Mouse (Mus musculus) T-helper 2 cell (primary cell): Measurements from ENCODE around the gene Nr2f2.

Experiments used
- in situ Hi-C: fragments of 300-600 bp; cut with MboI, MseI; formaldehyde crosslinking; loops from one replicate; pipeline ENCODE4 v1.15.1; 2025; ENCODE audit warnings: high pct_unique_total_duplicates

Nr2f2 gene

DNA sequence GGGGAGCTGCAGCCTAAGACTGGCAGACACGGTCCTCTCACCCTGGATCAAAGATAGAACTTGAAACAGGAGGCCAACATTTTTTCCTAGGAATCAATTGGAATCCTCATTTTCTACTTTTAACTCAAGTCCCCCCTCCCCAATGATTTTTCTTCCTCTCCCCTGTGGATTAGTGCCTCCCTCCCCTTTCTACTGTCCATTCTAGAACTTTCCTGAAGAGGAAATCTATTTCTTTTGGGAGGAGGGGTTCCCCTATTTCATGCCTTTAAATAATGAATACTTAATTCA is 217 bp upstream of the Nr2f2 start:
- in situ Hi-C loops, result no loop called here

DNA sequence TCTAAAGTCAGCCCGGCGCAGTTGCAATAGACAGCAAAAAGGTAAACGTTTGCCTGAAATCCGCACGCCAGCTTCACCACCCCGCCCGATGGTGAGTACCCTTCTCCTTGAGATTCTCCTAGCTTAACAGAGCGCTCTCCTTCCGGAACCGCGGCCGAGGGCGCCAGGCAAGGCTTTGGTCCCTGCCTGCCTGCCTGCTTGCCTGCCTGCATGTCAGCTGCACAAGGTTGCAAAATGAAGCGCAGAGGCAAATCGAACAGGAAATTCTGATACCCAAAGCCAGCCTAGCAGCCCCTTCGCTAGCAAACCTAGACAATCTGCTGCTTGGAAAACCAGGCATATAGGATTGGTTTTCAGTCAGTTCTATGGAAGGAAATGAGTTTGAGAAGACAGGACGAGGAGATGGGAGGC is 1.1 kb downstream of the Nr2f2 start:
- in situ Hi-C loops, result no loop called here

DNA sequence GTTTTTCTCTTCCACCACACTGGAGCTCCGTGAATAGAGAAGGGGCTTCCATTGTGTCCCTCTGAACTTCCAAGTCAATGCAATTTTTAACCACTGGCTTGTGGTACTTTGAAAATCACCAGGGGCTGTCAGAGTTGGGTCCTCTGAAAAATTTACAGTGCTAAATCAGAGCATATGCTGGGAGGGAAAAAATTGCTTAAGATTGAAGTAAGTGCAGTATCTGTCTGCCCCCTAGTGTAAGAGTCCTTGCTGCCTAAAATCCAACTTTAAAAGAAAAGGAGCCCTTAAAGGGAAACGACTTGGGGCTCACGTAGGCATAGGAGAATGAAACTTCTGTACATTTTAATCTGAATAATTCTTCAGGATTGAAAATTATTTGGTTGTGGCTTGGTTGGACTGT is 1.7 kb downstream of the Nr2f2 start:
- in situ Hi-C loops, result no loop called here

DNA sequence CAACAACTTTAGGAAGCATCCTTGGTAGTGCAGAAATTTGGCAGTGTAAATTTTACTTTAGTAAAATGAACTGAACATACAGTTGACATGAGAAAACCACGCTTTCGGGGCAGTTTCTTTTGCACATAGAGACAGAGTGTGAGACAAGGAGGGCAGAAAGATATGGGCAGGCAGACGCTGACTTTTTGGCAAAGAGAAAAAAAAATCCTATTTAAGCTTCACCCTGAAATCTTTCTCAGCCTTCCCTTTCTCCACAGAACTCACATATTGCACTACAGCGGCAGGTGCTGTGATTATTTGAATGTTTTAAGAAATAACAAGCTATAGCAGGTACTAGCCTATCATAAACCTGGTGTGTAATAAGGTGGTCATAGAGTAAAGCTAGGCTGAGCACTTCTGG is 3.2 kb downstream of the Nr2f2 start:
- in situ Hi-C loops, result no loop called here

DNA sequence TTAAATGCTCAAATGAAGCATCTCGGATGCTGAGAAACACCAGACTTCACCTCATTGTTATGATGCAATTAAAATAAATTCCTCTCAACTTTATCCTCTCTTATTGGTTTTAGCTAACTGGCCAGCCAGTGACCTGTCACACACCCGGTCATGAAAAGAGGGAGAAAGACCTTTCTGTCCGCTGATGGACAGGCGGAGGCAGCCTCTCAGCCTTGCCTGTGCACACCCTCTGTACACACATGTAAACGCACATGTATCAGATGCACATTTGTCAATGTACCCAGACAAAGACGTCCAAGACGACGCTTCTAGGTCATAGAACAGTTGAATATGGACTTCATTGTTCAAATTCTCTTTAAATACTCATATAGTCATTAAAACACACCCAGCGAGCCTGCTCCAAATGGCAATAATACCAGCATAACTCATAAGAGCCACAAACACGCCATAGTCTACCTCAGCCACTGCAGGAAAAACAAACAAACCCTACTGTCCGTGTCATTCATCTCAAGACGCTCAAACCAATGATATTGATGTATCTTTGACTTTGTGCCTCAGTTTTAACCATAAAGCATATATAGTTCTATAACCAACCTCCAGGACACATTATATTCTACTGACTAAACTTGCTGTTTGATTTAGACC is 3.9 kb downstream of the Nr2f2 start:
- in situ Hi-C loops, result no loop called here

DNA sequence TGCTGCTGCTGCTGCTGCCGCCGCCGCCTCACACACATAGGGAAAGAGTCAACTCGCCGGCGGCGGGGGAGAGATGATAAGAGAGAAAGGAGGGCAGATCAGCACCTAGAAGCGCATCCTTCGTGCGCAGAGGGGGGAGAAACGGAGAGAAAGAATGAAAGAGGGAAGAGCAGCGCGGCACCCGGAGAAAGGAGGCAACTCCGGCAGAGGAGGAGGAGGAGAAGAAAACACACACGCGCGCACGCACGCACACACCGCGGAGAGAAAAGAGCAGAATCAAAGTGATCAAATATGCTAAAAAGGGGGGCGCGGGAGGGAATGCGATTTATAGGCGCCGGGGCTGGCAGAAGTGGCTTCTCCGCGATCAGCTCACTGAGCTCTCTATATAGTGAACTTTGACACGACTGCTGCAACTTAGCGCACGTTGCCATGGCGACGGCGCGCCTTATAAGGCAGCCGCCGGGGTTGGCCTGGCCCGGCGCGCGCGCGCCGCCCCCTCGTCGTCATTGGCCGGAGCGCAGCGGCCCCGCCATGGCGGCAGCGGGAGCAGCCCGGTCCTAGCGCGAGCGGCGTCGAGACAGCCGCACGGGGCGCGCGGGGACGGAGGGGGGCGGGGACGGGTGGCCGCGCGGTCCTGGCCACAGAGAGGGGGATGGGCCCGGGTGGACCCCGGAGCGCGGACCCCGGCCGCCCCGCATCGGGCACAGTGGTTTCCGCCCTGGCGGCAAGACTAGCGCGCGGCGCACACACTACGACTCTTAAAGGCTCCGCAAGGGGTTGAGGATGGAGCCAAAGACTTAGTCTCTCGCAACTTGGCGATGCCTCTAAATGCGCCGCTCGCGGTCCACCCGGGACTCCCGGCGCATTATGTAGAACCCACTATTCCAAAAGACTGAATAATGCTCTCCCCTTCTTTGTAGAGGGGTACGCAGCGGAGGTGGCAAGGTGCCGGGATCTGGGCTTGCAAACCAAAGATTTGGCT is 4.9 kb downstream of the Nr2f2 start:
- in situ Hi-C loops, result no loop called here

DNA sequence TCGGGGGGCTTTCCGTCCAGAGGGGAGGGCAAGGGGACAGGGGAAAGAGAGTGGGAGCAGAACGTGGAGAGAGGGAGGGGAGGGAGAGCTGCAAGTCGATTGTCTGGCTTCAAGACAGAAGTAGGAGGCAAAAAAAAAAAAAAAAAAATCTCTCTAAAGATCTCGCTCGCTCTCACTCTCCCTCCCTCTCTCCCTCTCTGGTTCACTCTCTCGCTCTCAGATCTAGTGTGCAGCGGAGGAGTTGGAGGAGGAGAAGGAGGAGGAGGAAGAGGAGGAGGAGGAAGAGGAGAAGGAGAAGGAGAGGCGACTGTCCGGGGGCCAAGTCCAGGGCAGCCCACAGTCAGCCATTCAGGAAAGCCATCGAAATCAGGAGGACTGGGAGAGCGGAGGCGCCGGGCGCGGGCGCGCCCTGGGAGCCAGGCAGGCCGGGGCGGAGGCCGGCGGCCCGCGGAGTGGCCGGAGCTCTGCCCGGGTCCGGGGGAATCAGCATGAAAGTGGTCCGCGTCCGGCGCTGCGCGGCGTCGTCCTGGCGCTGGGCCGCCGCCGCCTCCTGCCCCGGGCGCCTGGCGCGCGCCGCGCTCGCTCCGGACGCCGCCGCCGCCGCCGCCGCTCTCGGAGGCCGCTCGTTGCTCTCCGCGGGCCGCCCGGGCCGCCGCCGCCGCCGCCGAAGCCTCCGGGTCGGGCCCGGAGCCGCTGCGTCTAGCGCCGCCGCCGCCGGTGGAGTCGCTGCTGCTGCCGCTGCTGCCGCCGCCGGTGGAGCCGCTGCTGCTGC is 5.7 kb downstream of the Nr2f2 start:
- in situ Hi-C loops, result no loop called here

GRCm38 (mm10) chr7:70359791-70360581 is 6.5 kb downstream of the Nr2f2 start:
- in situ Hi-C loops, result no loop called here

- in situ Hi-C loops, result no loop called here
Observed at GRCm38 (mm10) chr7:70358848-70359591, 7.5 kb downstream of the Nr2f2 start.

GRCm38 (mm10) chr7:70358020-70358847 is 8.3 kb downstream of the Nr2f2 start:
- in situ Hi-C loops, result no loop called here

- in situ Hi-C loops, result no loop called here
Observed at GRCm38 (mm10) chr7:70357516-70358019, 9.0 kb downstream of the Nr2f2 start.

- in situ Hi-C loops, result no loop called here
Observed at GRCm38 (mm10) chr7:70356691-70357515, 9.6 kb downstream of the Nr2f2 start.

- in situ Hi-C loops, result no loop called here
Observed at GRCm38 (mm10) chr7:70355691-70356568, 10.6 kb downstream of the Nr2f2 start.

GRCm38 (mm10) chr7:70355357-70355620 is 11.2 kb downstream of the Nr2f2 start:
- in situ Hi-C loops, result no loop called here

GRCm38 (mm10) chr7:70354606-70355356 is 11.8 kb downstream of the Nr2f2 start:
- in situ Hi-C loops, result no loop called here

- in situ Hi-C loops, result no loop called here
Observed at GRCm38 (mm10) chr7:70353151-70353550, 13.4 kb downstream of the Nr2f2 start.

- in situ Hi-C loops, result no loop called here
Observed at GRCm38 (mm10) chr7:70352617-70353016, 13.9 kb downstream of the Nr2f2 start.
